Mouse (Mus musculus) lung, postnatal 14 days (tissue): ENCODE results near the gene Myo1c.

Experiments used
- DNase-seq: peaks from one replicate; pipeline ENCODE4 v3.0.0; 2021

Gene Myo1c

DNA sequence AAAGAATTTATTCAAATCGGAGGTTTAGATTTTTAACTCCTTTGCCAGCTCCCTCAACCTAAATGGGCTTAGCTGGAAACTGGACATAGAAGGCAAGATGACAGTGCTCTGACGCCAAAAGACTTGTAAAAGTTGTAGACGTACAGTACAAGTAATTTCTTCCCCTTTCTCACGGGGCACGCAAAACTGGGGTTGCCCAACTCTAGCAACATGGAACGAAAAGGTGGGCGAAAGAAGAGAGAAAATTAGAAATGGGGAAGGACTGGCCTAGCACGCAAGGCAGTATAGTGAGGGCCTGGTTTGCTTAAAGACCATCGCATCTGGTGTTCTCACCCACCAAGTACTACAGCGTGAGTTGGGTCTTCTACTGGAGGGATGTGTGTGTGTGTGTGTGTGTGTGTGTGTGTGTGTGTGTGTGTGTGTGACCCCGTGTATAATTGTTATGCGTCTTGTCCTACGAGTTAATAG lies 688 bp downstream of the Myo1c start:
- no peak for DNase-seq

DNA sequence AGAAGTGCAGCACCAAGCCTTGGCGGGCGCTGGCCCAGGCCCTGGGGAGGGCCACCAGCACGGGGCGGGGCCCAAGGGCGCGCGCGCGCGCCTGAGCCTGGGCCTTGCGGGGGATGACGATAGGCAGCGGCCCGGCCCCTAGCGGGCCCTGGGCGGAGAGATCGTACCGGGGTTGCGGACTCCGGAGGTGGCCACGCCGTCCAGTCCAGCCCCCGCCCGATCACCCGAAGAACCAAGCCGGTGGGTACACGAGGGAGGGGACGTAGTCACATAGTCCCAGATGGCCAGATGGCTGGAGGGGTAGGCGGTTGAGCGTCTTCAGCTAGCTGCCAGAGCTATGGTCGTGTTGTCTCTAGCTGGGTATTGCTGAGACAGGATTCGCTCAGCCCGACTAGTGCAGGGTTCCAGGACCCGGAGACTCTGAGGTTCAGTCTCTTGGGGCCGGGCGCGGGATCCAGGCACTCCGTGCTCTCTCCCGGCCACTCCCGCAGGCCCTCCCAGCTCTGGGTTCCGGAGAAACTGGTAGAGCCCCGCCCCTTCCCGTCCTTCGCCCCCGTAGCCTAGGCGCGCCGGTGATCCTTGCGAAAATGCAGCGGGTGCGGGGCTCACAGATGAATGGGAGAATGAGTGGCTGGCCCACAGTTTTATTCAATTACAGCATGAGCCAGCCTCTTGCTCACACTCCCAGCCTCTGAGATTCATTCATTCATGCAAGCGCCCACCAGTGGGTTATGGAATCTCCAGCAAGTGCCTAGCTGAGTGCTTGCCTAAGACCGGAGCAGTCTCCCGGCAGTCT lies 1.3 kb downstream of the Myo1c start:
- peak; percentile 88 for DNase-seq

DNA sequence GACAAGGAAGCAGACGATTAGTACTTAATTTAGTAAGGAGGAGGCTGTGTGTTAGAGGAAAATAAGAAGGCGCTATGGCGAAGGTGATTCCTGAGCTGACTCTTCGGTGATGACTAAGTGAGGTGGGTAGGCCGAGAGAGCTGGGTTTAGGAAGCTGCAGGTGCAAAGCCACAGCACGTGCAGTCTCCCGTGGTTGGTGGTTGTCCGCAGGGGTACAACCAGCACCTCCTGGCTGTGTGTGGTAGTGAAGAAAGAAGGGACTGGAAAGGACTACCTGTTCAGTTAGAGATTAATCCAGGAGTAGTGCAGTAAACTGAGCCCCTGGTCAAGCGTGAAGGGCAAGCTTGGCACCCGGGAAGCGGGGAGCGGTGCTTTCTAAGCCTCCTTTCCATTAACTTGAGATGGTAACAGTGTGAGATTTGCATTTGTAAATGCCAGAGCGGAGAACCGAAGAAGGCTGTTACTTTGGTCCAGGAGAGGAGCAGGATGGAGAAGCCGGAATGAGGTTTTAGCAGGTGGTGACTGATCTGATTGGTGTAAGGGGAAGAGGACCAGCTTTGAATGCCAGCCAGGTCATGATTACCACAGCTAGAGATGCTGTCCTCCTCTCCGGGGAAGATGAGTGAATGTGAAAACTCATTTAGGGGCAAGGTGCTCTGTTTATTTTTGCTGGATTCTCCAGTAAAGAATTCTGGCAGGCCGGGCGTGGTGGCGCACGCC lies 2.1 kb downstream of the Myo1c start:
- peak; percentile 32 for DNase-seq

DNA sequence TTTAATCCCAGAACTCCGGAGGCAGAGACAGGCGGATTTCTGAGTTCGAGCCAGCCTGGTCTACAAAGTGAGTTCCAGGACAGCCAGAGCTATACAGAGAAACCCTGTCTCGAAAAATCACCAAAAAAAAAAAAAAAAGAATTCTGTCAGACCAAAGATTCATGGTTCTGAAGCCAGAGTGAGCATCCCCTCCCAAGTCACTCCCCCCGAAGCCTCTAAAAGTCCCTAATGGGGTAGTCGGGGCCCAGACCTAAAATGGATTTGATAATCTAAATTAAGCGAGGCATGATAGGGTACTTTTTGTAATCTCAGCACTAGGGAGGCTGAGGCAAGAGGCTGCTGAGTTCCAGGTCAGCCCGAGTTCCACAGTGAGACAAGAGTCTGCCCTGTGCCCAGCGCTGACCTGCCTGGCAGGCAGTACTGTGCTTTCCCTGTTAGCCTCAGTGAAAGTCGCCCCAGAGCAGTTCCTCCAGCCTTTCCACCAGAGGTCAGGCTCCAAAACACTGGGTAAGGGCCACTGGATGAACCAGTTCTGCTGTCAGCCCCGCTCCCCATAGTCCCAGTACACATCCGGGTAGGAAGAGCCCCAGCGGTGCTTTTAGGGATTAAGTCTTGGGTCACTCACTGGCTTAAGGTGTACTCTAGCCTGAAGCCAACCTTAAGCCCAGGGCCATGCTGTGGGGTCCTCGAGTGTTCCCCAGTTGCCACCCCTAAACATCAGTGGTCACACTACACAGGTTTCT lies 2.8 kb downstream of the Myo1c start:
- DNase-seq: peak; percentile 37

DNA sequence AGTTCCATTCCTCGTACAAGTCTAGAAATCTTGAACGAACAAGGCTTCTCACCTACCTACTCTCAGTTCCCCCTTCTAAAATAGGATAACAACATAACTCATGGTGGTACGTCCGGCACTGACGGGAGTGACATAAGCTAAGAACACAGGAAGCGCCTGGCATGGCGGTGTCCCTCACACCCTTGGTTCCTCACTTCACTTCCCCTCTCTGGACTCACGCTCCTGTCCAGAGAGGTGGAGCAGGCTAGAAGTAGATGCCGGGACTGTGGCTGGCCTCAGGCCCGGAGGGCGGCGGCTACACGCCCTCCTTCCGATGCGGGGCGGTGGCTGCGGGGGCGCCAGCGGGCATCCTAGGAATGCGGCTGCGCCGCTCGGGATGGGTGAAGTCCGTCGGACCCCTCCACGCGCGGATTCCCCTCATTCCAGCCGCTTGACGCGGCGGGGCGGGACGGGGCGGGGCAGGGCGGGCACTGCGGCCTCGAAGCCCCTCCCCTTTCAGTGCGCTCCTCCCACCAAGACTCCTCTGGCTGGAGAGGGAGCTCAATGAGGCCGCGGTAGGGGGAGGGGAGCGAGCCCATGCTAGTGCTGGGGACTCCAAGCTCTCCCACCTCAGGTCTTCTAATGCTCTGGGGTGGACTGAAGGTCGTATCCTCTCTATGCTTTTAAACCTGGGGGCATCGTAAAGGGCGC lies 3.6 kb downstream of the Myo1c start:
- DNase-seq: peak; percentile 90

DNA sequence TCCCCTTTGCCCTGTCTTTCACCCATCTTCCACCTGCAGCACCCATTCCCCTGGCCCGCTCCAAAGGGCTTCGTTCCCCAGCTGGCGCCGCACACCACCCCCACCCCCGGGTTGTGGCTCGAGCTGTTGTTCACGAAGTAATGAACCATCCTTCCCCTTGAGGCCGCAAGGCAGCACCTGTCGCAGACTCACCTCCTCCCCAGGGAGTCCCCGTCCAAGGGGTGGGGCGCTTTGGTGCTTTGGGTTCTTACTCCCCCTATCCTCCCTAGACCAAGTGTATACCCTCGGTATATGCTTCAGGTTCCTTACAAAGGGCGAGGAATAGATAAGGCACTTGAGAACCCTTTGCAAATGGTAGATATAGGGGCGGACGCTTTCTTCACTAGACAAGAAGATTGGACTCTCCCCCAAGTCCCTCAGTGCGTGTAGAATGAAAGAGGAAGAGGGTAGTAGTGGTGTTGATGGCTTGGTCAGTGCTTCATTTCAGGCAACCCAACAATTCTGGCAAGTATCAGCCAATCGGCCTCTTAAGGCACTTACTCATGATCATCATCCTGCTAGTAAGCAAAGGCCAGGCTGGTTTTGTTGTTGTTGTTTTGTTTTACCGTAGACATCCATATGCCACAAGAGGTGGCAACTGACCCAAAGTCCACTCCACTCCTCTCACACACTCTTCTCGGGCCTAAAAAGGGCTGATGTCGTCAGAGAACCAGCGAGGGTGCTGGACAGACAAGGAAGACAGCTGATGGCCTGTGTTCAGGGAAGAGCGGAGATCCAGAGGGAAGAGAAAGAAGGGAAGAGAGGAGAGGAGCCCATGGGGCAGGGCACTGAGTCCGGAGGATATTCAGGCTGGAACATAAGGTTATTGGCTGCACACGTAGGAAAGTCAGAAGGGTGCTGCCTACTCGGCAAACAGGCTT lies 4.4 kb downstream of the Myo1c start:
- peak; percentile 41 for DNase-seq

DNA sequence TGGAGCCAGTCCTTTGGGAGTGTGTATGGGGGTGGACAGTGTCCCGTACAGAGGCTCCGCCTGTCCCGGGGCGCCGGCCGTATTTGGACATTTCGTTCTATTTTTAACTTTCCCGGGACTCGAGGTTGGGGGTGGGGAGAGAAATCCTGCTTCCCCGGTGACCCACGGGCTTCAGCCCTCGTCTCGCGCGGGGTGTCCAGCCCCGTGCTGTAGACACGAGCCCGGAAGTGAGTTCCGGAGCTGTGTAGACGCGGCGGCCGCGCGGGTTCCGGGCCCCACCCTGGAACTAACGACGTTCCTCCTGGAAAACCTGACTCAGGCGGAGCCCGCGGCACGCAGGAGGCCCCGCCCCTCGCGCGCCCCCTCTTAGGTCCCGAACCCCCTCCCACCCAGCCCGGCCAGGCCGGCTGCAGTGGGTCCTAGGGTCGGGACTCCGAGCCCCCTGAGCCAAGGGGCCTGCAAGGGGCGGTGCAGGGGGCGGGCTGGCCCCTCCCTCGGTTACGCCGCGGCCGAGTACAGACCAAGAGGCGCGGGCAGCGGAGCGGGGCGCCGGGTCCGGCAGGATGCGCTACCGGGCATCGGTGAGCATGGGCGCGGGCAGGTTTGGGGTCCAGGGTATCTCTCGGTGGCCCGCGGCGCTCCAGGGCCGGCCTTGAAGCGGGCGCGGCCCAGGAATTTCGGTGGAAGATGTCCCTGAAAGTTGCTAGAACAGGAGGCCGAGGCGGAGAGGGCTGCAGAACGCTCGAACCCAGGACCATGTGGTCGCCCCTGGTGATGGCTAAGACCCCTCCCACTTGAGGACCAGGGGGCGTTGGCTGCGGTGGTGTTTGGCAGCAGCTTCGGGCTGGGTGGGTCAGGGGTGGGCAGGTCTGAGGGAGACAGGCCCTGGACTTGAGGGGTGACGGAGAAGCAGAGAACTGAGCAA lies 5.6 kb downstream of the Myo1c start:
- DNase-seq: peak; percentile 84

DNA sequence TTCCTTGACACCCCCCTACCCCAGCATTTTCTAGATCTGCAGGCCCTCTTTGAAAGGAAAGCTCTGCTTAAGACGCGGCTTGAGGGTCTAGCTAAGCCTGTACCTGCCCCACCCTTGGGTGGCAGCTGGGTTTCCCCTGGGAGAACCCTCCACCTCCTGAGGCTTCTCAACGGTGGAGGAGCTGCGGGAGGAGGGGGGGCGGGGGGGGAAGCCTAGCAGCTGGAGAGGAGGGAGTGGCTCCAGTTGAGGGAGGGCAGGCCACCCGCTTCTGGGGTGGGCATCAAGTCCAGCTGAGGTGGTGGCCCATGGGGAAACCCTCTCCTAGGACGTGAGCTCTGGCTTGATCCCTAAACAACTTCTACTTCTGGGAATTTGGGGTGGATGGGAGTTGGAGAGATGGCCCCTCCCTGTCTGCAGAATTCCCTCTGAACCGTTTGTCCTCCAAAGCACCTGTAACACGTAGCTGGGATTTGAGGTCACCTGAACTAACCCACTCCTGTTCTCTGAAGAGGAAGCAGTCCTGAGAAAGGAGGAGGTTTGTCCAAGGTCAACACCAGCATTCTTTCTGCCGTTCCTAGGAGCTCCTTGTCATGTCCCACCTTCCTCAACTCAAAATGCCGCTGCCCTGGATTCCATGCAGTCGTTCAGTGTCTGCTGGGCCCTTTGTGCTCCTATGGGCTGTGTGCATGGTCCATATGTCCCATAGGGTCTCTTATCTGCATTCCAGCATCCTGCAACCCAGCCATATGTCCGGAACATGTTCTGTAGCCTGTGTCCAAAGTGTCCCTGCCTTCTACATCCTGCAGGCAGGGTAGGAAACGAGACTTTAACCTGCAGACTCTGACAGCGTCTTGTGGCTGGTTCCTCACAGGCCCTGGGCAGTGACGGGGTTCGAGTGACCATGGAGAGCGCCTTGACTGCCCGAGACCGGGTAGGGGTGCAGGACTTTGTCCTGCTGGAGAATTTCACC lies 6.6 kb downstream of the Myo1c start:
- peak; percentile 44 for DNase-seq

DNA sequence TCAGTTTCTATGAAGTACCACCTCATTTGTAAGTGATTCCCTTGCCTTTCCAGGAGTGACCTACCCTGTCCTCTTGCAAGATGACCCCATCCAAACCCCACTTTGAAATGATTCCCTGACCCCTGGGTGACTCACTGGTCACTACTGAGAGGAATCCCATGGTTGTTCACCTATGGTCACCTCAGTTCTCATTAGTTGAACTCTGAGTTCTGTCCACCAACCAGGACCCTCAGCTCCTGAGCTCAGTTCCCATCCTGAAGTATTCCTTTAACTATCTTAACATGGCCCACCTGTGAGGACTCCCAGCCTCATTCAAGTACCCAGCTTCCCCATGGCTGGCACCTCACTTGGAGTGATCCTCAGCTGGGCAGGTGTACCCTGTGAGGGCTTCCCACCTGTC lies 7.5 kb downstream of the Myo1c start:
- no peak for DNase-seq

DNA sequence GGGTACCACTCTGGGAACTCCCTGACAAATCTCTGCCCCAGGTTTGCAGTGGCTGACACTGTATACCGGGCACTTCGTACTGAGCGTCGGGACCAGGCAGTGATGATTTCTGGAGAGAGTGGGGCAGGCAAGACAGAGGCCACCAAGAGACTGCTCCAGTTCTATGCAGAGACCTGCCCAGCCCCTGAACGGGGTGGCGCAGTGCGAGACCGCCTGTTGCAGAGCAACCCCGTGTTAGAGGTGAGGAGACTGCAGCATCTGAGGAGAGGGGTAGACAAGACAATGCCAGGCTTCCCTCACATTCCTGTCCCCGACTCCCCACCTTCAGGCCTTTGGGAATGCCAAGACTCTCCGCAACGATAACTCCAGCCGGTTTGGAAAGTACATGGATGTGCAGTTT lies 8.0 kb downstream of the Myo1c start:
- DNase-seq: no peak

DNA sequence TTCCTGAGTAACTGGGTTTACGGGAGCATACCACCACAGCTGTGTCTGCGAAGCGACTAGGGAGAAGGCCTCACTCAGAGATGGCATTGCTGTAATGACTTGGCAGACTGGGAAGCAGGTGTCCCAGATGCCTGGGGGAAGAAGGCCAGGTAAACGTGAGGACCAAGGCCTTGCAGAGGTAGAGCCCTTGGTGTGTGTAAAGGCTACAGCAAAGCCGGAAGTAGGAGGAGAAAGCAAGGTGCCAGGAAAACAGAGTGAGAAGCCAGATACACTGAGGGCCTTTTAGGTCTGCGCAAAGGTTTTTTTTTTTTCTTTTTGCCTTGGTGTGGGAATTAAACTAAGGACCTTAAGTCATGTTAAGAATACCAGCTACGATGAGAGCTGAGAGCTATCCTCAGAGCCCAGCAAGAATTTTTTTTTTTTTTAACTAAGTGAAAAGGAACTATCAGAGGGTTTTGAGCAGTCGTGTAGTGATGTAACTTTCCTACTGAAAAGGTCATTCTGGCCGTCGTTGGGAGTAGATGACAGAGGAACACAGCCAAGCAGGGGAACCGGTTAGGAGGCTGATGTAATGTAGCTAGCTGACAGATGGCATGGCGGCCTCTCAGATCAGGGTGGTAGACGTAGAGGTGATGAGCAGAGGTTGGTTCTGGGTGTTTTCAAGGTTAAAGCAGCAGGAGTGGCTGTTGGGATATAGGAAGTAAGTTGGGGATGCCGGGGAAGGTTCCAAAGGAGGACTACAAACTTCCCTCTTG lies 8.9 kb downstream of the Myo1c start:
- DNase-seq: no peak

DNA sequence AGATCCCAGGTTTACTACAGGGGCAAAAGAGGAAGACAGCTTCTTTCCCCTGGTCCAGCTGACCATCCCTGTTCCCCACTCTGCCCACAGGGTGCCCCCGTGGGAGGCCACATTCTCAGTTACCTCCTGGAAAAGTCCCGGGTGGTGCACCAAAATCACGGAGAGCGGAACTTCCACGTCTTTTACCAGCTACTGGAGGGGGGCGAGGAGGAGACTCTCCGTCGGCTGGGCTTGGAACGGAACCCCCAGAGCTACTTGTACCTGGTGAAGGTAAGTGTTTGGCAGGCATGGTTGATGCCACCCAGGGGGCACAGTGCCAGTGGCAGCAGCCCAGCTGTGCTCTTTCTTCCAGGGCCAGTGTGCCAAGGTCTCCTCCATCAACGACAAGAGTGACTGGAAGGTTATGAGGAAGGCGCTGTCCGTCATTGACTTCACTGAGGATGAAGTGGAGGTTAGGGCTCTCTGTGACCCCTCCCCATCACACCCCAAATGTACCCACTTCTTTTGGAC lies 9.8 kb downstream of the Myo1c start:
- no peak for DNase-seq

DNA sequence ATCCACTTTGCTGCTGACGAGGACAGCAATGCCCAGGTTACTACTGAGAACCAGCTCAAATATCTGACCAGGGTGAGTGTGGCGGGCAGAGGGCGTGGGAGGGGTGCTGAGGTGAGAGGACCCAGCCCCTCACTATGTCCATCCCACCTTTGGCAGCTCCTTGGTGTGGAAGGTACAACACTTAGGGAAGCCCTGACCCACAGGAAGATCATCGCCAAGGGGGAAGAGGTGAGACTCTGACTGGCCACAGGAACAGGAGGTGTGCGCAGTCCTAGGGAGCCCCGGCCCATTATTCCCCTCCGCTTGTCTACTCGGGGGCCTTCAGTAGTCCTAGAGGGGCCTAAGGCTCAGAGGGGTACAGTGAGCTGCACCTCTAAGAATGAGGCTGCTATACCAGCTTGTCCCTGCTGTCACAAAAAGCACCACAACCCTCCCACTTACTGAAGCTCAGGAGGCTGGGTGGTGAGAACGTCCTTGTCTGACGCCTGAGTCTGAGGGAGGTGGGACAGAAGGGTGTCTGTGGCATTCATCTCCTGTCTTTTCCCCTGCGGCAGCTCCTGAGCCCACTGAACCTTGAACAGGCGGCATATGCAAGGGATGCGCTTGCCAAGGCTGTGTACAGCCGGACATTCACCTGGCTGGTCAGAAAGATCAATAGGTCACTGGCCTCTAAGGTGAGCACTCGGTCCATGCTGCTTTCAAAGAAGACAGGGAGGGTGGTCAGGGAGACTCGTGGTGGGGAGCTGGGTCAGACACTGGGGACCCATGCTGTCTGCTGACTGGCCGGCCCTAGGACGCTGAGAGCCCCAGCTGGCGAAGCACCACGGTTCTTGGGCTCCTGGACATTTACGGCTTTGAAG lies 10.9 kb downstream of the Myo1c start:
- no peak for DNase-seq

DNA sequence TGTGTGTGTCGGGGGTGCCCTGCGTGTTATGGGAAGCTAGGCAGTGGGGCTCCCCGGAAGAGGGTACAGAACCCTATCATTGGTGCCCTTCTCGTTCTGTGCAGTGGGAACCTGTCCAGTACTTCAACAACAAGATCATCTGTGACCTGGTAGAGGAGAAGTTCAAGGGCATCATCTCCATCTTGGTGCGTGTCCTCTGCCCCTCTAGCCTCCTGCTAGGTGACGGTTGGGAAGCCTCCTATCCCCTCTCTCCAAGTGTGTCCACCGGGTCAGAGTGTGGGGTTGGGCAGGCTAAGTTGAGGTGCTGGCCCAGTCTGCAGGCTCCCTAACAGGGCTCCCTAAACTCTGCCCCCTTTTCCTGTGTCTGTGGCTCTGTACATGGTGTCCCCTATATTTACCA lies 11.8 kb downstream of the Myo1c start:
- no peak for DNase-seq

DNA sequence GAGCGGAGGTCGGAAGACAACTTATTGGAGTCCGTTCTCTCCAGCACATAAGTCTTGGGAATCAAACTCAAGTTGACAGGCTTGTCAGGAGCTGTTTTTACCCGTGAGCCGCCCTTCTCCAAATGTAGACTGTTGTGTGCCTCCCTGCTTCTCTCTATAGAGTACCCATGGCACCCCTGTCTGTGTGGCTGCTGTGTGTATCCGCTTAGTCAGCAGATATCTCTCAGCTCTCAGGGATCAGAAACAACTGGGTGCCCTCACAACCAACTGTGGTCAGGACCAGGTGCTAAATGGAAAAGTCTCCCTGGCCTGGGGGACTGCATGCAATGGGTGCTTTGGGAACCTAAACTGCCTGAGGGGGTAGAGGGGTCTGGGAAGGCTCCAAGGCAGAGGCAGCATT lies 16.0 kb downstream of the Myo1c start:
- DNase-seq: no peak

DNA sequence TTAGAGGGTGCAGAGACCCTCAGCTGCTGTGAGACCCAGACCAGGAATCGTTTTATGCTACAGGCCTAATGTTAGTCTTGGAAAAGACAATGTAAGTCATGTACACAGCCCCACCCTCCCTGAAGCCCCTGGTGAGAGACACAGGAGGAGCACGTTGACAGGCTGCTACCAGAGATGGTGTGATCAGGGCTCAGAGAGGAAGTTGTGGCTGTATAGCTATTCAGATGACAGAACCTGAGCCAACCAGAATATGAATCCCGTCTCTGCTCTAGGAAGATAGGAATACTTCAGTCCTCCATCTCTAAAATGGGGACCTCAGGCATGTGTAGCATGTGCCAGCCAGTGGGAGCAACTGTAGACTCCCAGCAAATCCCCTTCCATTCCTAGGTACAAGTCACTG lies 18.3 kb downstream of the Myo1c start:
- DNase-seq: no peak

DNA sequence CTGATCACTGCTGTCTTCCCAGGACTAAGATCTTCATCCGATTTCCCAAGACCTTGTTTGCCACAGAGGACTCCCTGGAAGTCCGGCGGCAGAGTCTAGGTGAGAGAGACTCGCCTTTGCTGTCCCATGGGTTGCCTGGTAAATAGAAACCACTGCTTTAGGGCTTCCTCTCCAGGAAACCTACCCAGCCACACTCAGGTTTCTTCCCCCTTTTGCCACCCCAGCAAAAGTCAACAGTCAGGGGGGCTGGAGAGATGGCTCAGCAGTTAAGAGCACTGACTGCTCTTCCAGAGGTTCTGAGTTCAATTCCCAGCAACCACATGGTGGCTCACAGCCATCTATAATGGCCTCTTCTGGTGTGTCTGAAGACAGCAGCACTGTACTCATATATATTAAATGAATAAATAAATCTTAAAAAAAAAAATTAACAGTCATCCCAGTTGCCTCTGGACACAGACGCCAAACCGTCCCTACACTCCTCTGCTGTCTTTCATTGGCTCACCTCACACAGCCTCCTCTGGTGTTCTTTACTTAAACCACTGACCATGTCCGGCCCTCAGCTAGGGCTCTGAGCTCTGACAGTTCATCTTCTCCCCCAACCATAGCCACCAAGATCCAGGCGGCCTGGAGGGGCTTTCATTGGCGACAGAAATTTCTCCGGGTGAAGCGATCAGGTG lies 19.0 kb downstream of the Myo1c start:
- no peak for DNase-seq
